Mouse (Mus musculus) midbrain, embryonic 15.5 days (tissue): ENCODE results near the gene Il31. TPM values are rescaled to one million over a fixed set of nuclear protein-coding genes. Genes with fewer than 3 reads are reported as not detected.

Experiments used
- ATAC-seq: fragments of 200-750 bp; cut with Nextera tagmentation; replicated peaks from 2 replicates; pipeline ENCODE4 v1.8.0; 2017; ENCODE audit warnings: moderate TSS enrichment
- H3K27ac ChIP-seq: fragments of 300-500 bp; sonication (generic); 2 replicates; pipeline ENCODE4 v1.5.1; 2015; ENCODE audit warnings: mild to moderate bottlenecking, inconsistent platforms
- H3K27me3 ChIP-seq: fragments of 300-500 bp; sonication (generic); replicated peaks from 2 replicates; pipeline ENCODE4 v1.6.1; 2015; ENCODE audit warnings: inconsistent platforms
- H3K36me3 ChIP-seq: fragments of 300-500 bp; sonication (generic); replicated peaks from 2 replicates; pipeline ENCODE4 v1.6.1; 2015; ENCODE audit warnings: inconsistent platforms
- H3K4me1 ChIP-seq: fragments of 300-500 bp; sonication (generic); 2 replicates; pipeline ENCODE4 v1.6.1; 2015; ENCODE audit warnings: inconsistent platforms
- H3K4me2 ChIP-seq: fragments of 300-500 bp; sonication (generic); 2 replicates; pipeline ENCODE4 v1.6.1; 2015; ENCODE audit warnings: inconsistent platforms, mild to moderate bottlenecking, moderate library complexity
- H3K4me3 ChIP-seq: fragments of 300-500 bp; sonication (generic); 2 replicates; pipeline ENCODE4 v1.5.1; 2015; ENCODE audit warnings: mild to moderate bottlenecking, inconsistent platforms
- H3K9ac ChIP-seq: fragments of 300-500 bp; sonication (generic); 2 replicates; pipeline ENCODE4 v1.6.1; 2015; ENCODE audit warnings: mild to moderate bottlenecking, inconsistent platforms
- H3K9me3 ChIP-seq: fragments of 300-500 bp; sonication (generic); 2 replicates; pipeline ENCODE4 v1.6.1; 2016; ENCODE audit warnings: inconsistent platforms
- WGBS: fragments of 180-500 bp; shearing (Covaris S2); methylation state at CpG from one replicate; pipeline ENCODE4 v1.1.7; 2015; ENCODE audit warnings: mixed read lengths; 5-methylcytosine and 5-hydroxymethylcytosine counted together
- polyA plus RNA-seq: library from polyadenylated mRNA; unstranded; fragments of >200 nt; fragmentation: Nextera tagmentation; extraction: Ambion mirVana; gene quantifications from 2 replicates; pipeline ENCODE4 v1.2.1, GENCODE M21; 2015

Gene Il31
- not detected in 2 replicates for polyA plus RNA-seq

GRCm38 (mm10) chr5:123489112-123489785 lies at the start of gene Il31, which contains the start of gene Lrrc43:
Gene Il31 (minus strand): TSS chr5:123489489.
Gene Lrrc43 (plus strand): TSS chr5:123489305.
- WGBS, result 7% methylated on average over 25 of the region's 25 CpGs
- peak within 1 kb of the TSS; percentile 50 for H3K4me2 ChIP-seq
- H3K4me3 ChIP-seq, result peak within 1 kb of the TSS; percentile 29
- no peaks in the 10 kb centered on the region for H3K27me3 ChIP-seq
- no peaks in the 10 kb centered on the region for H3K36me3 ChIP-seq
- ATAC-seq, result peak; percentile 72
- H3K4me1 ChIP-seq, result peaks cover 5% of the 10 kb centered on the region; the same call in 1 of the 2 replicates
- H3K9ac ChIP-seq, result 0 out of 2 replicates have a peak within 1 kb of the TSS, but pooled peaks have one; percentile 13
- H3K27ac ChIP-seq, result no peak within 1 kb of the TSS
- no peaks in the 10 kb centered on the region for H3K9me3 ChIP-seq

- ATAC-seq, result no peak
- Histone ChIP-seq H3K27me3 (no peaks in the 10 kb centered on the region), H3K9ac (no peak overlapping the region), H3K9me3 (no peaks in the 10 kb centered on the region), H3K4me3 (no peak overlapping the region), H3K4me1 (no peaks in the 10 kb centered on the region), H3K36me3 (peaks cover 73% of the 10 kb centered on the region), H3K27ac (no peak overlapping the region), H3K4me2 (no peak overlapping the region)
- WGBS, result 96% methylated on average over 10 of the region's 10 CpGs
Measured at GRCm38 (mm10) chr5:123533801-123534200, 44.5 kb upstream of the Il31 start.

GRCm38 (mm10) chr5:123530056-123530455 lies 40.8 kb upstream of the Il31 start:
- Histone ChIP-seq H3K4me2 (no peak overlapping the region), H3K4me3 (no peak overlapping the region), H3K36me3 (peaks cover 54% of the 10 kb centered on the region), H3K9me3 (no peaks in the 10 kb centered on the region), H3K9ac (no peak overlapping the region), H3K4me1 (no peaks in the 10 kb centered on the region), H3K27me3 (no peaks in the 10 kb centered on the region), H3K27ac (no peak overlapping the region)
- no peak for ATAC-seq
- WGBS, result 91% methylated on average over 8 of the region's 8 CpGs

- Histone ChIP-seq H3K9ac (no peak overlapping the region), H3K4me2 (no peak overlapping the region), H3K27me3 (no peaks in the 10 kb centered on the region), H3K36me3 (peaks cover 45% of the 10 kb centered on the region), H3K27ac (no peak overlapping the region), H3K4me3 (no peak overlapping the region), H3K4me1 (peaks cover 5% of the 10 kb centered on the region), H3K9me3 (no peaks in the 10 kb centered on the region)
- 84% methylated on average over 7 of the region's 7 CpGs for WGBS
- ATAC-seq, result no peak
Measured at GRCm38 (mm10) chr5:123528641-123529040, 39.4 kb upstream of the Il31 start.

GRCm38 (mm10) chr5:123525916-123526495 lies 36.7 kb upstream of the Il31 start:
- Histone ChIP-seq H3K9me3 (no peaks in the 10 kb centered on the region), H3K36me3 (peaks cover 24% of the 10 kb centered on the region), H3K4me1 (peaks cover 23% of the 10 kb centered on the region), H3K4me3 (no peak overlapping the region), H3K27ac (no peak overlapping the region), H3K27me3 (no peaks in the 10 kb centered on the region), H3K9ac (no peak overlapping the region), H3K4me2 (no peak overlapping the region)
- no peak for ATAC-seq
- 91% methylated on average over 9 of the region's 9 CpGs for WGBS

GRCm38 (mm10) chr5:123525281-123525680 lies 36.0 kb upstream of the Il31 start, which contains the start of gene Gm49027:
Gene Gm49027 (minus strand): TSS chr5:123525488.
- H3K27me3 ChIP-seq, result no peaks in the 10 kb centered on the region
- peaks cover 23% of the 10 kb centered on the region for H3K4me1 ChIP-seq
- peak within 1 kb of the TSS; percentile 81 for H3K27ac ChIP-seq
- H3K4me2 ChIP-seq, result peak within 1 kb of the TSS; percentile 92
- H3K9me3 ChIP-seq, result no peaks in the 10 kb centered on the region
- peaks cover 16% of the 10 kb centered on the region for H3K36me3 ChIP-seq
- peak within 1 kb of the TSS; percentile 62 for H3K4me3 ChIP-seq
- no peak for ATAC-seq
- H3K9ac ChIP-seq, result peak within 1 kb of the TSS; percentile 46
- WGBS, result 84% methylated on average over 7 of the region's 7 CpGs

GRCm38 (mm10) chr5:123524393-123524750 lies 35.1 kb upstream of the Il31 start:
- H3K36me3 ChIP-seq, result peaks cover 8% of the 10 kb centered on the region
- H3K4me2 ChIP-seq, result peak overlapping the region; percentile 92
- H3K27me3 ChIP-seq, result no peaks in the 10 kb centered on the region
- H3K4me1 ChIP-seq, result peaks cover 23% of the 10 kb centered on the region
- WGBS, result under 1% methylated on average over 24 of the region's 27 CpGs
- peak overlapping the region; percentile 46 for H3K9ac ChIP-seq
- H3K4me3 ChIP-seq, result peak overlapping the region; percentile 62
- peak; percentile 92 for ATAC-seq
- H3K27ac ChIP-seq, result peak overlapping the region; percentile 81
- no peaks in the 10 kb centered on the region for H3K9me3 ChIP-seq

GRCm38 (mm10) chr5:123523692-123524392 lies 34.6 kb upstream of the Il31 start, which contains the start of gene Diablo:
Gene Diablo (minus strand): TSS chr5:123524176.
- H3K4me2 ChIP-seq, result peak within 1 kb of the TSS; percentile 92
- H3K9ac ChIP-seq, result peak within 1 kb of the TSS; percentile 57
- peak within 1 kb of the TSS; percentile 62 for H3K4me3 ChIP-seq
- no peaks in the 10 kb centered on the region for H3K9me3 ChIP-seq
- H3K27ac ChIP-seq, result peak within 1 kb of the TSS; percentile 81
- under 1% methylated on average over 82 of the region's 82 CpGs for WGBS
- H3K27me3 ChIP-seq, result no peaks in the 10 kb centered on the region
- ATAC-seq, result peak; percentile 98
- peaks cover 23% of the 10 kb centered on the region for H3K4me1 ChIP-seq
- peaks cover 3% of the 10 kb centered on the region; the same call in 1 of the 2 replicates for H3K36me3 ChIP-seq

GRCm38 (mm10) chr5:123522166-123522565 lies 32.9 kb upstream of the Il31 start:
- WGBS, result 97% methylated on average over 1 of the region's 1 CpGs
- no peaks in the 10 kb centered on the region for H3K27me3 ChIP-seq
- H3K4me3 ChIP-seq, result no peak overlapping the region
- H3K4me1 ChIP-seq, result peaks cover 23% of the 10 kb centered on the region
- H3K9me3 ChIP-seq, result no peaks in the 10 kb centered on the region
- no peak for ATAC-seq
- peaks cover 5% of the 10 kb centered on the region; the same call in 1 of the 2 replicates for H3K36me3 ChIP-seq
- H3K27ac ChIP-seq, result no peak overlapping the region
- H3K4me2 ChIP-seq, result no peak overlapping the region
- no peak overlapping the region for H3K9ac ChIP-seq

- ATAC-seq, result no peak
- Histone ChIP-seq H3K27ac (no peak overlapping the region), H3K4me3 (no peak overlapping the region), H3K9me3 (no peaks in the 10 kb centered on the region), H3K9ac (no peak overlapping the region), H3K4me1 (peaks cover 23% of the 10 kb centered on the region), H3K4me2 (no peak overlapping the region), H3K36me3 (peaks cover 7% of the 10 kb centered on the region; the same call in 1 of the 2 replicates), H3K27me3 (no peaks in the 10 kb centered on the region)
- WGBS, result 82% methylated on average over 1 of the region's 1 CpGs
Measured at GRCm38 (mm10) chr5:123521621-123522020, 32.3 kb upstream of the Il31 start.

- no peak overlapping the region for H3K27ac ChIP-seq
Measured at GRCm38 (mm10) chr5:123520666-123521065, 31.4 kb upstream of the Il31 start.

GRCm38 (mm10) chr5:123514871-123515270 lies 25.6 kb upstream of the Il31 start:
- 96% methylated on average over 5 of the region's 5 CpGs for WGBS

More at GRCm38 (mm10) chr5:123520666-123521065, 31.4 kb upstream of the Il31 start:
- Histone ChIP-seq H3K27me3 (no peaks in the 10 kb centered on the region), H3K4me3 (no peak overlapping the region), H3K36me3 (peaks cover 14% of the 10 kb centered on the region), H3K9me3 (no peaks in the 10 kb centered on the region), H3K4me1 (peaks cover 23% of the 10 kb centered on the region), H3K9ac (no peak overlapping the region), H3K4me2 (no peak overlapping the region)
- ATAC-seq, result no peak
- 89% methylated on average over 9 of the region's 9 CpGs for WGBS

More at GRCm38 (mm10) chr5:123514871-123515270, 25.6 kb upstream of the Il31 start:
- Histone ChIP-seq H3K4me3 (no peak overlapping the region), H3K4me1 (no peaks in the 10 kb centered on the region), H3K4me2 (no peak overlapping the region), H3K36me3 (peaks cover 31% of the 10 kb centered on the region), H3K9me3 (no peaks in the 10 kb centered on the region), H3K27ac (no peak overlapping the region), H3K9ac (no peak overlapping the region), H3K27me3 (no peaks in the 10 kb centered on the region)
- no peak for ATAC-seq
